In the genomic region with DNA sequence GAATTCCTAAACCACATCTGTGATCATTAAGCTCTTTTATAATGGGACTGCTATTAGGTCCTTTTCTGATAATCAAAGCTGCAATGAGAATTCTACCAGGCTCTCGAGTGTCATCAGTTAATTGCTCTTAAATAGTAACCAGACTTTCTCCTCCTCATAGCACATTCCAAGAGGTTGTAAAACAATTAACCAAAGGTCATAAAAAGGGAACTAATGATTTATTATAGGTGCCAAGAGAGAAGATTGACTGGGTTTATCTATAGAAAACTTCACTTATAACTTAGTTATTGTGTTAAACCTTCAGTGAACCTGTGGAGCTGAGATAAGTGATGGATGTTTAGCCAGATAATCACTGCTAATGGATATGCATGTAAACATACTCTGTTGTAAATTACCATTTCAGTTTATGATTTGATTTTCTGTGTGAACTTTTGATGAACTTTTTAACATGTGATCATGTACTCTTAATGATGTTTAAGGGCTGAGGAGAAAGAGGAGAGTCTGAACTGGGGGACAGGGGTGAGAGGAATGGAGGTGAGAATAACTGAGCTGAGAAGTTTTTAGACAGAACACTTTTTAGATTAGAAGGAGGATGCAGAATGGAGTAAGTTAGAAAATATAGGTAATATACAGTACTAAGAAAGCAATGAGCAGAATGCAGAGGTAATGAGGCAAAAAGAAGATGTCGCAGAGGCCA, we compare ENCODE assay signal across 31 mouse cellular contexts.
"Had no signal": no experiment of that assay in that cellular context is flagged by ENCODE, and none has a peak within 500 bp of the region (broad histone marks: within the 10 kb centered on the region; RNA-seq: fewer than 3 reads in every experiment).

No protein-coding gene starts in this region.

- H3K4me1 ChIP-seq: heart, embryonic 10.5 days; heart, embryonic 12.5 days; heart, embryonic 13.5 days; heart, embryonic 15.5 days; hindbrain, embryonic 10.5 days; hindbrain, embryonic 12.5 days; hindbrain, embryonic 13.5 days; hindbrain, embryonic 15.5 days; kidney, embryonic 15.5 days had no signal

- H3K4me2 ChIP-seq: heart, embryonic 11.5 days; heart, embryonic 12.5 days; heart, embryonic 13.5 days; heart, embryonic 15.5 days; hindbrain, embryonic 12.5 days; hindbrain, embryonic 13.5 days; hindbrain, embryonic 14.5 days; hindbrain, embryonic 15.5 days; kidney, embryonic 15.5 days had no signal

- ATAC-seq: hindbrain, embryonic 16.5 days; hindbrain, postnatal 0 days; inflammation-experienced regulatory T-cells, adult 6 months had no signal

- H3K27ac ChIP-seq: heart, embryonic 10.5 days; heart, embryonic 13.5 days; heart, embryonic 15.5 days; hindbrain, embryonic 10.5 days; hindbrain, embryonic 12.5 days; hindbrain, embryonic 13.5 days; hindbrain, embryonic 14.5 days; hindbrain, embryonic 15.5 days; hindbrain, postnatal 0 days; kidney, embryonic 15.5 days; kidney, postnatal 0 days; left cerebral cortex, adult 2 months had no signal

- H3K27me3 ChIP-seq: heart, embryonic 12.5 days; heart, embryonic 13.5 days; heart, embryonic 15.5 days; hindbrain, embryonic 12.5 days; hindbrain, embryonic 13.5 days; hindbrain, embryonic 15.5 days; kidney, embryonic 15.5 days had no signal

- DNase-seq: heart, postnatal 10 days; heart, postnatal 14 days; heart, postnatal 36 days; heart, postnatal 4 days; kidney, adult 11 months; kidney, adult 18-20 months; kidney, adult 2 months; kidney, adult 8-10 months; kidney, adult 9 months; kidney, postnatal 10 days; kidney, postnatal 14 days; kidney, postnatal 25 days; kidney, postnatal 4 days; layer of hippocampus, adult 9-11 months; layer of hippocampus, postnatal 36 days had no signal

- H3K4me3 ChIP-seq: heart, embryonic 10.5 days; heart, embryonic 12.5 days; heart, embryonic 13.5 days; heart, embryonic 15.5 days; hindbrain, embryonic 10.5 days; hindbrain, embryonic 12.5 days; hindbrain, embryonic 13.5 days; hindbrain, embryonic 15.5 days; kidney, embryonic 15.5 days; left cerebral cortex, adult 2 months had no signal

- H3K9me3 ChIP-seq: heart, embryonic 10.5 days; heart, embryonic 12.5 days; heart, embryonic 13.5 days; heart, embryonic 15.5 days; hindbrain, embryonic 10.5 days; hindbrain, embryonic 12.5 days; hindbrain, embryonic 13.5 days; hindbrain, embryonic 15.5 days; kidney, embryonic 15.5 days had no signal

- H3K9ac ChIP-seq: heart, embryonic 12.5 days; heart, embryonic 13.5 days; heart, embryonic 15.5 days; hindbrain, embryonic 12.5 days; hindbrain, embryonic 13.5 days; hindbrain, embryonic 14.5 days; hindbrain, embryonic 15.5 days; kidney, embryonic 15.5 days had no signal

- H3K36me3 ChIP-seq: heart, embryonic 10.5 days; heart, embryonic 12.5 days; heart, embryonic 13.5 days; heart, embryonic 15.5 days; hindbrain, embryonic 10.5 days; hindbrain, embryonic 12.5 days; hindbrain, embryonic 13.5 days; hindbrain, embryonic 15.5 days; kidney, embryonic 15.5 days had no signal
